Mouse (Mus musculus): ENCODE results near the gene Smpd3. TPM values are rescaled to one million over a fixed set of nuclear protein-coding genes. Genes with fewer than 3 reads are reported as not detected.

The Smpd3 gene
- total and polyA plus RNA-seq, 2 experiments = 0.71 to 1.8 TPM

DNA sequence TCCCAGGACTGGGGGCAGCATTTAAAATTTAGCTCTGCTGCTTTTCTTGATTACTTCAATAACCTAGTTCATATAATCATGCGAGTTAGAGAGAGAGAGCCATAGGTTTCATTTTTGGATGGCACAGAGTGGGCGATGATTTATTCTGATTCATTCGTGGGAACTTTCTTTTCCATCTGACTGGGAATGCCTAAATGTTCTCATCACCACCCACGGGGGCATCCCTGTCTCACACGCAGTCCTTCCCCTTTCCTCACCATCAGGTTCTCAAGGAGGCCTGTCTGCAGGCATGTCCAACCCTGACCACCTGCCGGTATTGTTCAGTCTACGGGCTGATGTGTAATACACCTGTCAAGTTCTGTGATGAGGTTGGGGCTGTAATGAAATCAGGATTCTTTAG is 16.4 kb downstream of the Smpd3 start:
- Histone ChIP-seq H3K79me2 (ENCODE audit: control insufficient read depth, insufficient read depth, low read length) (no peaks in the 10 kb centered on the region), H3K27me3 (ENCODE audit: control insufficient read depth, insufficient read depth, low read length) (no peaks in the 10 kb centered on the region), H3K36me3 (ENCODE audit: control insufficient read depth, insufficient read depth, low read length) (no peaks in the 10 kb centered on the region), H3K4me3 (ENCODE audit: insufficient read depth, low read depth, low read length) (no peak overlapping the region), H3K9ac (ENCODE audit: low read depth, low read length) (no peak overlapping the region), H3K4me1 (ENCODE audit: control insufficient read depth, insufficient read depth, low read length) (no peaks in the 10 kb centered on the region), H3K27ac (replicated peaks; ENCODE audit: insufficient read depth, low read depth, low read length) (no peak overlapping the region)
- no peak for DNase-seq (ENCODE audit: extremely low read depth, low read depth, low spot score)
- 93% methylated on average over 7 of the region's 7 CpGs for WGBS
- TF ChIP-seq POLR2A (IDR thresholded peaks at IDR 0.05; ENCODE audit: extremely low read depth, insufficient read depth, low read length) (no peak), CTCF (IDR thresholded peaks at IDR 0.05; ENCODE audit: low read depth, low read length) (no peak)

DNA sequence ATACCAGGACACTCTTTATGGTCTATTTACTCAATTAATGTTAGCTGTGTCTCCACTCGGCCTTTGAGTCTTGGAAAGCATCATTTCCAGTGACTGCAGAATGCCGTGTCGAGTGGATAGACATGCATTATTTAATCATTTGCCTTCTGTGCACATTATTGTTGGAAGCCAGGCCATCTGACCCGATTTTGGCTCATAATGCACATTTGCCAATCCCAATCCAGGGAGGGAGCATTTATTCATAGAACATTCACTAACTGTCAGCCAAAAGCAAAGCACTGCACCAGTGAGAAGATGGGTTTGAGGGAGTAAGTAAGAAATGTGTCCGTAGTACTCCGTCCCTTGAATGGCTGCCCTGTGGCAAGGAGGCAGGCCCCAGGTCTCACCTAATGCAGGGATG is 17.8 kb downstream of the Smpd3 start:
- H3K36me3 ChIP-seq (ENCODE audit: control insufficient read depth, insufficient read depth, low read length) = no peaks in the 10 kb centered on the region
- H3K4me1 ChIP-seq (ENCODE audit: control insufficient read depth, insufficient read depth, low read length) = no peaks in the 10 kb centered on the region
- H3K27ac ChIP-seq (replicated peaks; ENCODE audit: insufficient read depth, low read depth, low read length) = no peak overlapping the region
- no peaks in the 10 kb centered on the region for H3K79me2 ChIP-seq (ENCODE audit: control insufficient read depth, insufficient read depth, low read length)
- WGBS = 80% methylated on average over 6 of the region's 6 CpGs
- no peak for DNase-seq (ENCODE audit: extremely low read depth, low read depth, low spot score)
- no peaks in the 10 kb centered on the region for H3K27me3 ChIP-seq (ENCODE audit: control insufficient read depth, insufficient read depth, low read length)
- no peak overlapping the region for H3K4me3 ChIP-seq (ENCODE audit: insufficient read depth, low read depth, low read length)
- H3K9ac ChIP-seq (ENCODE audit: low read depth, low read length) = no peak overlapping the region
- no peak for TF ChIP-seq POLR2A (IDR thresholded peaks at IDR 0.05; ENCODE audit: extremely low read depth, insufficient read depth, low read length)

DNA sequence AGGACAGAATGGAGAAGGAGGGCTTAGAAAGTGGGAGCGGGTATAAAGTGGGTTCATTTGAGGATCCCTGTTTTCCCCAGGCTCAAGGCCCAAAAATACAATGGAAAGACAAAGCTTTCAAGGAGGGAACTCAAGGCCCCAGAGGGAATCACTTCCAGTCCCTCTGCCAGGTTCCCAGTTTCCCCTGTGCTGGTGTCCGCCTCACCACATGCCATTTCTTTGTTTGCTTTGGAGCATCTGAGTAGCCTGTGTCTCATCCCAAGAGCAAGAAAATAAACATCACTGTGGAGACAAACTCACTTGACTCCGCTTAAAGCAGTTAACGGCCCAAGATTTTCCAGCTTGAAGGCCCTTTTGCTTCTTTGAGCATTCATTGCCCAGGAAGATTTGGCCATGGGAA is 20.7 kb downstream of the Smpd3 start:
- Histone ChIP-seq H3K27me3 (ENCODE audit: control insufficient read depth, insufficient read depth, low read length) (no peaks in the 10 kb centered on the region), H3K36me3 (ENCODE audit: control insufficient read depth, insufficient read depth, low read length) (no peaks in the 10 kb centered on the region), H3K4me1 (ENCODE audit: control insufficient read depth, insufficient read depth, low read length) (no peaks in the 10 kb centered on the region), H3K4me3 (ENCODE audit: insufficient read depth, low read depth, low read length) (no peak overlapping the region), H3K79me2 (ENCODE audit: control insufficient read depth, insufficient read depth, low read length) (no peaks in the 10 kb centered on the region), H3K9ac (ENCODE audit: low read depth, low read length) (no peak overlapping the region), H3K27ac (replicated peaks; ENCODE audit: insufficient read depth, low read depth, low read length) (no peak overlapping the region)
- DNase-seq (ENCODE audit: extremely low read depth, low read depth, low spot score) = no peak
- 90% methylated on average over 4 of the region's 4 CpGs for WGBS
- no peak for TF ChIP-seq POLR2A (IDR thresholded peaks at IDR 0.05; ENCODE audit: extremely low read depth, insufficient read depth, low read length)
- TF ChIP-seq CTCF (IDR thresholded peaks at IDR 0.05; ENCODE audit: low read depth, low read length) = no peak

DNA sequence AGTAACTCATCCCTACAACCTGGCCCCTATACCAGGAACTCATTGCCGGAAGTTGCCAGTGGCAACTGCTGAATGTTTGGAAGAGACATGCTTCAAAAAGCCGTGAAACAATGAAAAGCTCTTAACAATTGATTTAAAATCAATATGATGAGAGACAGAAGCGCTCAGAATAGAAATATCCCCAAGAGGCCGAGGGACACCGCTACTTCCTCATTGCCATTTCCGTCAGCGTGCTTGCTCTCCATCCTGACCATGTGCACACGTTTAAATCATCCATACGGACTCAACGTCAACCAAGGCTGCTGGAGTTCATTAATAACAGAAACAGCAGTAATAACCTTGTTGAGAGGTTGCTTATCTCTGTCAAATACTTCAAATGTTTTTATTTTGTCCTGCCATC is 21.3 kb downstream of the Smpd3 start:
- no peak for DNase-seq (ENCODE audit: extremely low read depth, low read depth, low spot score)
- H3K4me1 ChIP-seq (ENCODE audit: control insufficient read depth, insufficient read depth, low read length) = no peaks in the 10 kb centered on the region
- H3K36me3 ChIP-seq (ENCODE audit: control insufficient read depth, insufficient read depth, low read length) = no peaks in the 10 kb centered on the region
- TF ChIP-seq POLR2A (IDR thresholded peaks at IDR 0.05; ENCODE audit: extremely low read depth, insufficient read depth, low read length) = no peak
- TF ChIP-seq CTCF (IDR thresholded peaks at IDR 0.05; ENCODE audit: low read depth, low read length) = no peak
- H3K4me3 ChIP-seq (ENCODE audit: insufficient read depth, low read depth, low read length) = no peak overlapping the region
- 86% methylated on average over 10 of the region's 10 CpGs for WGBS
- no peak overlapping the region for H3K27ac ChIP-seq (replicated peaks; ENCODE audit: insufficient read depth, low read depth, low read length)
- H3K9ac ChIP-seq (ENCODE audit: low read depth, low read length) = no peak overlapping the region
- no peaks in the 10 kb centered on the region for H3K27me3 ChIP-seq (ENCODE audit: control insufficient read depth, insufficient read depth, low read length)
- H3K79me2 ChIP-seq (ENCODE audit: control insufficient read depth, insufficient read depth, low read length) = no peaks in the 10 kb centered on the region

DNA sequence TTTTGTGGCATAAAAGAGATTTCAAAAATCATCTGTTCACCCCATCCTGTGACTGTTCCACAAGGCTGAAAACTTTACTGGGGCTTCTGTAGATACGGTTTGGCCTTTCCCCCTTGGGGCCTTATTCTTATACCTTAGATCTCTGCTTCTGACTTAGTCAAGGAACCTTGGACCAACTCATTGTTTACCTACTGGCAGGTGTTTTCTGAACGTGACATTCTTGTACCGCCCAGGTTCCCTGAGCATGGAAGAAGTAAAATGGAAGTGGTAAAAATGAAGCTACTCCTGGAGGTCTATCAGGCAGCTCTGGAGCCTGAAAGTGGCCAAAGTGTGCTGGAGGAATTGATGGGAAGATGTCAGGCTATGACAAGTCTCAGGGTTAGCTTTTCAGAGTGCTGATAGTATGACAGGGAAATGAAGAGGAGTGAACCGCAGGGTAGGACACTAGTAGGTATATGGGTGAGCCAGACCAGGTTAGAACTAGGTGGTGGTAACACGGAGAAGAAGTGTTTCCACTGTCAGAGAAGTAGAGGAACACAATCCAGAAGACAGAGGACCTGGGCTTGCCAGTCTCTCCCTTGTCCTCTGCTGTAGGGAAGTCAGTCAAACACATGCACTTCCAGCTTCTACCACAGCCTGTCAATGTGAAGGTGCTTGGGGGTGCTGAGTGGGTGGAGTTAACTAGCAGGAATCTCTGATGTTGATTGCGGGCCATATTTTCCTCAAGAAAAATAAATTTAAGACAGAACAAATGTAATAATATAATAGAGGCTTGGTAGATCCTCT is 22.2 kb downstream of the Smpd3 start:
- H3K79me2 ChIP-seq (ENCODE audit: control insufficient read depth, insufficient read depth, low read length) = no peaks in the 10 kb centered on the region
- no peaks in the 10 kb centered on the region for H3K36me3 ChIP-seq (ENCODE audit: control insufficient read depth, insufficient read depth, low read length)
- no peak overlapping the region for H3K4me3 ChIP-seq (ENCODE audit: insufficient read depth, low read depth, low read length)
- H3K27me3 ChIP-seq (ENCODE audit: control insufficient read depth, insufficient read depth, low read length) = no peaks in the 10 kb centered on the region
- H3K4me1 ChIP-seq (ENCODE audit: control insufficient read depth, insufficient read depth, low read length) = no peaks in the 10 kb centered on the region
- WGBS = 82% methylated on average over 6 of the region's 6 CpGs
- H3K27ac ChIP-seq (replicated peaks; ENCODE audit: insufficient read depth, low read depth, low read length) = no peak overlapping the region
- no peak overlapping the region for H3K9ac ChIP-seq (ENCODE audit: low read depth, low read length)
- no peak for DNase-seq (ENCODE audit: extremely low read depth, low read depth, low spot score)
- TF ChIP-seq CTCF (IDR thresholded peaks at IDR 0.05; ENCODE audit: low read depth, low read length) (no peak), POLR2A (IDR thresholded peaks at IDR 0.05; ENCODE audit: extremely low read depth, insufficient read depth, low read length) (no peak)

DNA sequence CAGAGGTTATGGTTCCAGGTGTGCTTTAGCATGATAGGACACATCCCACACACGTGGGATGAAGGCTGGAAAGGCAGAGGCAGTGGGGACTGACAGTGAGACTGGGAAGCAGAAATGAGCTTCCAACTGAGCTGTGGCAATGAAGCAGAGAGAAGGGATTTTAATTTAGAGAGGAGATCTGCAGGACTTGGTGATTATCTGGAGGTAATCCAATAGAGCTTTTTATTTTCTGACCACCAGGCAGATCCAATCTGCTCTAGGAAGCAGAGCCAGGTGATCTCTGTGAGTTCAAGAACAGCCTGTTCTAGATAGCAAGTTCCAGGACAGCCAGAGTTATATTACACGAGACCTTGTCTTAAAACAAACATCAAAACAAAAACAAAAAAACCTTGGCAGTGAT is 24.0 kb downstream of the Smpd3 start:
- no peaks in the 10 kb centered on the region for H3K79me2 ChIP-seq (ENCODE audit: control insufficient read depth, insufficient read depth, low read length)
- no peak overlapping the region for H3K4me3 ChIP-seq (ENCODE audit: insufficient read depth, low read depth, low read length)
- H3K4me1 ChIP-seq (ENCODE audit: control insufficient read depth, insufficient read depth, low read length) = no peaks in the 10 kb centered on the region
- no peaks in the 10 kb centered on the region for H3K27me3 ChIP-seq (ENCODE audit: control insufficient read depth, insufficient read depth, low read length)
- no peak for TF ChIP-seq POLR2A (IDR thresholded peaks at IDR 0.05; ENCODE audit: extremely low read depth, insufficient read depth, low read length)
- no peak overlapping the region for H3K27ac ChIP-seq (replicated peaks; ENCODE audit: insufficient read depth, low read depth, low read length)
- 51% methylated on average over 2 of the region's 2 CpGs for WGBS
- H3K36me3 ChIP-seq (ENCODE audit: control insufficient read depth, insufficient read depth, low read length) = no peaks in the 10 kb centered on the region
- H3K9ac ChIP-seq (ENCODE audit: low read depth, low read length) = no peak overlapping the region
- no peak for DNase-seq (ENCODE audit: extremely low read depth, low read depth, low spot score)

Measured in liver, adult 2 months (tissue).